15 mouse cellular contexts compared by ENCODE assay signal in genomic region chr1:111660950-111661349, GRCm38 (mm10).
A peak's percentile ranks its signal among the peaks of the same experiment; 100 is the strongest.
DNase-seq lines count a peak whose midpoint lies in the region; ATAC-seq and TF ChIP-seq lines count a peak whose summit lies in the region.
"Had no signal": no experiment of that assay in that cellular context is flagged by ENCODE, and none has a peak within 500 bp of the region (broad histone marks: within the 10 kb centered on the region; RNA-seq: fewer than 3 reads in every experiment).

No protein-coding gene starts in this region.

- TF ChIP-seq CTCF in midbrain, postnatal 0 days (IDR thresholded peaks at IDR 0.05) = no peak

- H3K9me3 ChIP-seq in forebrain, embryonic 13.5 days (replicated peaks) = no peaks in the 10 kb centered on the region
- no peaks in the 10 kb centered on the region for H3K9me3 ChIP-seq in forebrain, embryonic 16.5 days (ENCODE audit: control insufficient read depth, low read length)
- H3K9me3 ChIP-seq in hindbrain, embryonic 14.5 days (ENCODE audit: control insufficient read depth, low read length) = no peaks in the 10 kb centered on the region
- H3K9me3 ChIP-seq in hindbrain, embryonic 16.5 days (ENCODE audit: control insufficient read depth, low read length) = no peaks in the 10 kb centered on the region
- no peaks in the 10 kb centered on the region for H3K9me3 ChIP-seq in midbrain, embryonic 16.5 days (replicated peaks; ENCODE audit: control insufficient read depth, low read length, poor library complexity, severe bottlenecking)
- H3K9me3 ChIP-seq in midbrain, postnatal 0 days (ENCODE audit: low read length) = no peaks in the 10 kb centered on the region
- H3K9me3 ChIP-seq: heart, embryonic 13.5 days had no signal

- DNase-seq in hindbrain, embryonic 14.5 days (ENCODE audit: low spot score) = no peak
- DNase-seq in midbrain, postnatal 0 days (ENCODE audit: low spot score) = no peak
- DNase-seq: adrenal gland, adult 2 months; adrenal gland, postnatal 25 days; cerebellum, adult 9-11 months; gastrocnemius, postnatal 36 days; heart, adult 11 months; heart, postnatal 36 days; kidney, adult 11 months had no signal

- H3K9ac ChIP-seq in forebrain, embryonic 13.5 days = no peak overlapping the region
- H3K9ac ChIP-seq in forebrain, embryonic 16.5 days (replicated peaks; ENCODE audit: low read depth, low read length) = no peak overlapping the region
- no peak overlapping the region for H3K9ac ChIP-seq in hindbrain, embryonic 14.5 days
- no peak overlapping the region for H3K9ac ChIP-seq in hindbrain, embryonic 16.5 days (ENCODE audit: low read depth, low read length)
- no peak overlapping the region for H3K9ac ChIP-seq in midbrain, embryonic 16.5 days (ENCODE audit: low read depth, low read length)
- no peak overlapping the region for H3K9ac ChIP-seq in midbrain, postnatal 0 days (replicated peaks; ENCODE audit: low read length, poor library complexity, severe bottlenecking)
- H3K9ac ChIP-seq: heart, embryonic 13.5 days had no signal

- no peak overlapping the region for H3K27ac ChIP-seq in forebrain, embryonic 13.5 days
- H3K27ac ChIP-seq in forebrain, embryonic 16.5 days (ENCODE audit: low read length) = no peak overlapping the region
- no peak overlapping the region for H3K27ac ChIP-seq in hindbrain, embryonic 14.5 days
- H3K27ac ChIP-seq in hindbrain, embryonic 16.5 days (ENCODE audit: low read depth, low read length) = no peak overlapping the region
- H3K27ac ChIP-seq in midbrain, embryonic 16.5 days (ENCODE audit: low read length) = no peak overlapping the region
- no peak overlapping the region for H3K27ac ChIP-seq in midbrain, postnatal 0 days (ENCODE audit: low read depth, low read length)
- H3K27ac ChIP-seq: heart, embryonic 13.5 days; hindbrain, postnatal 0 days had no signal

- no peak overlapping the region for H3K4me2 ChIP-seq in forebrain, embryonic 13.5 days
- no peak overlapping the region for H3K4me2 ChIP-seq in forebrain, embryonic 16.5 days (ENCODE audit: low read length)
- no peak overlapping the region for H3K4me2 ChIP-seq in hindbrain, embryonic 14.5 days (replicated peaks)
- H3K4me2 ChIP-seq in hindbrain, embryonic 16.5 days (ENCODE audit: low read length) = no peak overlapping the region
- H3K4me2 ChIP-seq in midbrain, embryonic 16.5 days (ENCODE audit: low read length) = no peak overlapping the region
- no peak overlapping the region for H3K4me2 ChIP-seq in midbrain, postnatal 0 days (ENCODE audit: low read depth, low read length, poor library complexity, severe bottlenecking)
- H3K4me2 ChIP-seq: heart, embryonic 13.5 days had no signal

- H3K4me1 ChIP-seq in forebrain, embryonic 13.5 days = no peaks in the 10 kb centered on the region
- H3K4me1 ChIP-seq in forebrain, embryonic 16.5 days (replicated peaks; ENCODE audit: control insufficient read depth, insufficient read depth, low read length) = no peaks in the 10 kb centered on the region
- H3K4me1 ChIP-seq in hindbrain, embryonic 14.5 days (replicated peaks; ENCODE audit: control insufficient read depth, insufficient read depth, low read length) = no peaks in the 10 kb centered on the region
- H3K4me1 ChIP-seq in hindbrain, embryonic 16.5 days (ENCODE audit: control insufficient read depth, insufficient read depth, low read depth, low read length) = no peaks in the 10 kb centered on the region
- H3K4me1 ChIP-seq in midbrain, embryonic 16.5 days (ENCODE audit: control insufficient read depth, insufficient read depth, low read length) = no peaks in the 10 kb centered on the region
- no peaks in the 10 kb centered on the region for H3K4me1 ChIP-seq in midbrain, postnatal 0 days (ENCODE audit: insufficient read depth, low read length)
- H3K4me1 ChIP-seq: heart, embryonic 13.5 days had no signal

- 85% methylated on average over 1 of the region's 1 CpGs for WGBS in forebrain, embryonic 13.5 days
- 87% methylated on average over 1 of the region's 1 CpGs for WGBS in forebrain, embryonic 16.5 days
- 93% methylated on average over 1 of the region's 1 CpGs for WGBS in hindbrain, embryonic 14.5 days
- WGBS in hindbrain, embryonic 16.5 days = 92% methylated on average over 1 of the region's 1 CpGs
- WGBS in midbrain, embryonic 16.5 days = 76% methylated on average over 1 of the region's 1 CpGs
- 88% methylated on average over 1 of the region's 1 CpGs for WGBS in midbrain, postnatal 0 days

- no peaks in the 10 kb centered on the region for H3K36me3 ChIP-seq in forebrain, embryonic 13.5 days (ENCODE audit: poor library complexity, severe bottlenecking)
- H3K36me3 ChIP-seq in forebrain, embryonic 16.5 days (ENCODE audit: control insufficient read depth, insufficient read depth) = no peaks in the 10 kb centered on the region
- H3K36me3 ChIP-seq in hindbrain, embryonic 14.5 days (replicated peaks; ENCODE audit: control insufficient read depth, insufficient read depth) = no peaks in the 10 kb centered on the region
- H3K36me3 ChIP-seq in hindbrain, embryonic 16.5 days (ENCODE audit: control insufficient read depth, insufficient read depth, low read length) = no peaks in the 10 kb centered on the region
- H3K36me3 ChIP-seq in midbrain, embryonic 16.5 days (ENCODE audit: control insufficient read depth, insufficient read depth, low read length) = no peaks in the 10 kb centered on the region
- no peaks in the 10 kb centered on the region for H3K36me3 ChIP-seq in midbrain, postnatal 0 days (ENCODE audit: insufficient read depth, low read length)
- H3K36me3 ChIP-seq: heart, embryonic 13.5 days had no signal

- peak; percentile 51; the same call in 1 of the 2 replicates for ATAC-seq in forebrain, embryonic 13.5 days
- ATAC-seq in forebrain, embryonic 16.5 days = no peak
- 0 out of 2 replicates have a peak, but pooled peaks have one; percentile 21 for ATAC-seq in hindbrain, embryonic 14.5 days (ENCODE audit: low FRiP score)
- ATAC-seq in hindbrain, embryonic 16.5 days = no peak
- peak; percentile 48; the same call in 1 of the 2 replicates for ATAC-seq in midbrain, embryonic 16.5 days
- ATAC-seq in midbrain, postnatal 0 days (ENCODE audit: low FRiP score) = no peak; the same call in 1 of the 2 replicates
- ATAC-seq: hindbrain, postnatal 0 days had no signal

- H3K27me3 ChIP-seq in forebrain, embryonic 13.5 days = no peaks in the 10 kb centered on the region
- no peaks in the 10 kb centered on the region for H3K27me3 ChIP-seq in forebrain, embryonic 16.5 days (replicated peaks; ENCODE audit: control insufficient read depth, insufficient read depth, low read length)
- no peaks in the 10 kb centered on the region for H3K27me3 ChIP-seq in hindbrain, embryonic 14.5 days (ENCODE audit: control insufficient read depth, insufficient read depth, low read length)
- no peaks in the 10 kb centered on the region for H3K27me3 ChIP-seq in hindbrain, embryonic 16.5 days (replicated peaks; ENCODE audit: control insufficient read depth, insufficient read depth, low read length)
- no peaks in the 10 kb centered on the region for H3K27me3 ChIP-seq in midbrain, embryonic 16.5 days (ENCODE audit: control insufficient read depth, insufficient read depth, low read depth, low read length)
- no peaks in the 10 kb centered on the region for H3K27me3 ChIP-seq in midbrain, postnatal 0 days (ENCODE audit: insufficient read depth, low read length)
- H3K27me3 ChIP-seq: heart, embryonic 13.5 days had no signal

- H3K4me3 ChIP-seq in forebrain, embryonic 13.5 days = no peak overlapping the region
- no peak overlapping the region for H3K4me3 ChIP-seq in forebrain, embryonic 16.5 days (replicated peaks; ENCODE audit: low read length)
- H3K4me3 ChIP-seq in hindbrain, embryonic 14.5 days (replicated peaks; ENCODE audit: low read length) = no peak overlapping the region
- H3K4me3 ChIP-seq in hindbrain, embryonic 16.5 days (ENCODE audit: low read length) = no peak overlapping the region
- no peak overlapping the region for H3K4me3 ChIP-seq in midbrain, embryonic 16.5 days (ENCODE audit: low read depth, low read length)
- no peak overlapping the region for H3K4me3 ChIP-seq in midbrain, postnatal 0 days (ENCODE audit: low read depth, low read length)
- H3K4me3 ChIP-seq: heart, embryonic 13.5 days had no signal

Comparison
In these comparisons a context has a peak if more than half of its experiments do, and no peak if none do; other contexts are left out.
1. ATAC-seq: peak in forebrain, embryonic 13.5 days (single experiment), hindbrain, embryonic 14.5 days (single experiment) and midbrain, embryonic 16.5 days (single experiment); none in forebrain, embryonic 16.5 days (single experiment), hindbrain, embryonic 16.5 days (single experiment) and midbrain, postnatal 0 days (single experiment).